Mouse (Mus musculus) splenic B cell, adult 2 months (primary cell): Measurements from ENCODE around the gene H2-DMa.
A peak's percentile ranks its signal among the peaks of the same experiment; 100 is the strongest.

Experiments
- DNase-seq: peaks from one replicate; pipeline ENCODE4 v3.0.0-alpha.2; 2011; ENCODE audit warnings: low read depth, low spot score
- H3K27me3 ChIP-seq: 2 replicates; pipeline ENCODE4 v1.6.1; 2012; ENCODE audit warnings: mild to moderate bottlenecking, low read length, moderate library complexity, mixed read lengths; ENCODE audit not compliant: control insufficient read depth, poor library complexity, insufficient read depth, severe bottlenecking
- H3K36me3 ChIP-seq: 2 replicates; pipeline ENCODE4 v1.6.1; 2012; ENCODE audit warnings: mild to moderate bottlenecking, low read length, moderate library complexity, mixed read lengths; ENCODE audit not compliant: control insufficient read depth, poor library complexity, insufficient read depth, severe bottlenecking

Gene H2-DMa

GRCm38 (mm10) chr17:34096497-34097010 is 22.8 kb upstream of the H2-DMa start:
- no peaks in the 10 kb centered on the region for H3K27me3 ChIP-seq
- DNase-seq: no peak
- peaks cover 16% of the 10 kb centered on the region for H3K36me3 ChIP-seq

DNA sequence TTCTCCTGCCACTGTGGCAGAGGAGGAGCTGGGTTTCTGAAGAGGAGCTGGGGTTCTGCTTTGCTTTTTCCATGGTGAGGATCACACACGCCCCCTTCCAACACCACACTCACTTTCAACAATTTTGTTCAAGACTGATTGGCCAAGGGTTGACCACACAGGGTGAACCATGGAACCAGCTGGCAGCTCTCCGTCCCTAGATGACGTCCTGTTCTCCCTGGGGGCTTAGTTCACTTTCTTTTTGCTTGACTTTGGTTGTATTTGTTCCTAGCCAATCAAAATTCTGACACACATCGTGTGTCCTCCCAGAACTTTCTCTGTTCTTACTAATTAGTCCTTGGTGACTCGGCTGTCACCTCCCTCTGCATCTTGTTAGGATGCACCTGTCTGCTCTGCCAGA is 22.1 kb upstream of the H2-DMa start:
- Histone ChIP-seq H3K27me3 (no peaks in the 10 kb centered on the region), H3K36me3 (peaks cover 16% of the 10 kb centered on the region)
- peak; percentile 84 for DNase-seq

- H3K27me3 ChIP-seq: no peaks in the 10 kb centered on the region
- DNase-seq: peak; percentile 68
- peaks cover 15% of the 10 kb centered on the region for H3K36me3 ChIP-seq
Measured at GRCm38 (mm10) chr17:34098709-34099479, 20.4 kb upstream of the H2-DMa start.

GRCm38 (mm10) chr17:34099531-34099930 is 19.8 kb upstream of the H2-DMa start:
- no peak for DNase-seq
- Histone ChIP-seq H3K27me3 (no peaks in the 10 kb centered on the region), H3K36me3 (peaks cover 12% of the 10 kb centered on the region)

GRCm38 (mm10) chr17:34101185-34101584 is 18.2 kb upstream of the H2-DMa start:
- peaks cover under 1% of the 10 kb centered on the region; the same call in 1 of the 2 replicates for H3K36me3 ChIP-seq
- DNase-seq: no peak
- H3K27me3 ChIP-seq: no peaks in the 10 kb centered on the region

GRCm38 (mm10) chr17:34101604-34102032 is 17.7 kb upstream of the H2-DMa start:
- no peaks in the 10 kb centered on the region for H3K27me3 ChIP-seq
- no peaks in the 10 kb centered on the region for H3K36me3 ChIP-seq
- peak; percentile 96 for DNase-seq

DNA sequence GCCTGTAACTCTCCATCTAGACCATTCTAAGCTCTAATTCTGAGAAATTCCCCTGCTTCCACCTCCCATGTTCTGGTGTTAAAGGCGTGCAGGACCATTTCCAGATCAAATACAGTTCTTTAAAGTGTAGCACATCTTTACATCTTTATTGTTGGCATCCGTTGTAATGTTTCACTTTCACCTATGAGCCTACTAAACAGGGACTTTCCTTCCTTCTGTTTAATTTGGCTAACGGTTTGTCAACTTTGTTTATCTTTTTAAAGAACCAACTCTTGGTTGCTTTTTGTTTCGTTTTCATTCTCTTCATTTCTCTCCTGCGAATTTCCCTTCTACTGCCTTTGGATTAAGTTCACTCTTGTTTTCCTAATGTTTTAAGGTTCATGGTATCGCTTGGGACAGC is 16.5 kb upstream of the H2-DMa start:
- Histone ChIP-seq H3K27me3 (no peaks in the 10 kb centered on the region), H3K36me3 (no peaks in the 10 kb centered on the region)
- DNase-seq: peak; percentile 75

DNA sequence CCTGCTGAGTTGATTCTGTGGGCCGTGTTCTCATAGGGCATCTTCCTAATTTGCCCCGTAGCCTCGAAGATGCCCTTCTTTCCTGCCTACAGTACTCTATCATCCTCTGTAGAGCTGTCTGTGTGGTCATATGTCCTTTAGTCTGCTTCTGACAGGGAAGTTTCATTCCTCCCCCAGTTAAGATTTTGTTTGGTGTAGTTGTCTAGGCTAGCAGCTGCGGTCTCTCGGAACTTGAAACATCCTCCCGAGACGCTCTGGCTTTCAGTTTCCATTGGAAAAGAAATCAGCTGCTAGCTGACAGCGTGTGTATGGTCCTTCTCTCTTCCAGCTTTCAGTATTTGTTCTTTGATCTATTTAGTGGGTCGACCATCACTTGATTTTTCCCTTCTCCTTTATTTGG is 14.5 kb upstream of the H2-DMa start:
- Histone ChIP-seq H3K27me3 (no peaks in the 10 kb centered on the region), H3K36me3 (no peaks in the 10 kb centered on the region)
- peak; percentile 53 for DNase-seq

DNA sequence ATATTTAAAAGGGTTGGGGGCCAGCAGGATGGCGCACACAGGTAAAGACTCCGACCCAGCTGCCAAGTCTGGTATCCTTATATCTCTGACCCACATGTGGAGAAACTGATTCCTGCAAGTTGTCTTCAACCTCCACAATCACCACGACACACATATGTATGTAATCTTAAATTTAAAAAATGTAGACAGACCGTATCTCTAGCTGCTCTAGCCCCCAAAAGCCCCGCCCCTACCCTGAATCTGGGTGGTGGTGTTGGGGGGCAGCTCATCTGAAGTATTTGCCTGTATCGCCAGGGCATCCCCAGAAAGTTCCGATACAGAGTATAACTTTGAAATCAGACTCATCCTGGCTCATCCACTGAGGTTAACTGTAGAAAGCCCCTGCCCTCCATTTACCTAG is 12.8 kb upstream of the H2-DMa start:
- H3K36me3 ChIP-seq: peaks cover 6% of the 10 kb centered on the region; the same call in 1 of the 2 replicates
- H3K27me3 ChIP-seq: no peaks in the 10 kb centered on the region
- no peak for DNase-seq

- no peak for DNase-seq
- Histone ChIP-seq H3K27me3 (no peaks in the 10 kb centered on the region), H3K36me3 (peaks cover 12% of the 10 kb centered on the region)
Measured at GRCm38 (mm10) chr17:34107109-34107867, 12.1 kb upstream of the H2-DMa start.

DNA sequence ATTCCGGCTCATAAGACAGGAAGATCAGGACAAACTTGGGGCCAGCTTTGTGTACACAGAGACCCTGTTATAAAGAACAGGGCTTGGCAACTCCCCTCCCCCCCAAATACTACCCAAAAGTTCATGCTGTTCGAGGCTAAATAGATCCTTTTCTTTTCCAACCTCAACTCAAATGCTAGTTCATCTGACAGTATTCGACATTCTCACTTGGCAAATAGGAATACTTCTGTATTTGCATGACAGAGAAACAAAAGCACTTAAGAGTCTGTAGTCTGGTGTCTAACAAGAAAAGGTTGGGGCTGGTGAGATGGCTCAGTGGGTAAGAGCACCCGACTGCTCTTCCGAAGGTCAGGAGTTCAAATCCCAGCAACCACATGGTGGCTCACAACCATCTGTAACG is 10.9 kb upstream of the H2-DMa start:
- peaks cover 24% of the 10 kb centered on the region for H3K36me3 ChIP-seq
- H3K27me3 ChIP-seq: no peaks in the 10 kb centered on the region
- DNase-seq: no peak

GRCm38 (mm10) chr17:34109038-34109805 is 10.1 kb upstream of the H2-DMa start:
- peak; percentile 72 for DNase-seq
- Histone ChIP-seq H3K27me3 (no peaks in the 10 kb centered on the region), H3K36me3 (peaks cover 30% of the 10 kb centered on the region)

- no peak for DNase-seq
- H3K27me3 ChIP-seq: no peaks in the 10 kb centered on the region
- peaks cover 35% of the 10 kb centered on the region for H3K36me3 ChIP-seq
Measured at GRCm38 (mm10) chr17:34109806-34110195, 9.5 kb upstream of the H2-DMa start.

DNA sequence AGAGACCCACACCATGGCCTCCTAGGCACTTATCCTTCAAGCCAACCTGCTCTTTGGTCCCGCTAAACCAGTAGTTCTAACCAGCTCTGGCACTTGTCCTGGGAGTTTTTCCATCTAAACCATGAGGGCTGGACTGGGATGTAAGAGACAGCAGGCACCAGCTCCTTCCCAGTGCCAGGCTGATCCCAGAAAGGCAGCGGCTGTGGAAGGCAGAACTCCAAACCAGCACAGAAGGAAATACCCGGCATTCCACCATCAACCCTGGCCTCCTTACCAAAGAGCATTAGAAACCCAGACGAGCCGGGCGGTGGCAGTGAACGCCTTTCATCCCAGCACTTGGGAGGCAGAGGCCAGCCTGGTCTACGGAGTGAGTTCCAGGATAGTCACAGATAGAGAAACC is 9.0 kb upstream of the H2-DMa start:
- DNase-seq: no peak
- Histone ChIP-seq H3K36me3 (peaks cover 40% of the 10 kb centered on the region), H3K27me3 (no peaks in the 10 kb centered on the region)
